Mouse (Mus musculus) spleen, adult 18-20 months (tissue): ENCODE data around the gene Rara.
"Not testable (repeated sequence)": the region's sequence is repeated elsewhere in the genome, so short reads cannot be mapped to it uniquely, and the experiment has no call there.

ENCODE experiments used
- DNase-seq, 2 experiments: peaks; one replicate each; pipeline ENCODE4 v3.0.0; 2022; ENCODE audit warnings: mixed read lengths in 2 of 2

Gene Rara

GRCm38 (mm10) chr11:98922851-98923711 is 4.5 kb upstream of the Rara start:
- DNase-seq = not testable (repeated sequence)

GRCm38 (mm10) chr11:98924633-98925175 is 2.9 kb upstream of the Rara start:
- DNase-seq = no peak

GRCm38 (mm10) chr11:98925265-98925721 is 2.3 kb upstream of the Rara start:
- DNase-seq = no peak

GRCm38 (mm10) chr11:98925868-98926311 is 1.7 kb upstream of the Rara start:
- no peak for DNase-seq

GRCm38 (mm10) chr11:98926553-98926952 is 1.1 kb upstream of the Rara start:
- no peak for DNase-seq

GRCm38 (mm10) chr11:98928186-98928893 is 722 bp downstream of the Rara start:
- no peak for DNase-seq

GRCm38 (mm10) chr11:98929503-98929902 is 1.9 kb downstream of the Rara start:
- no peak for DNase-seq

GRCm38 (mm10) chr11:98930127-98930601 is 2.5 kb downstream of the Rara start:
- no peak for DNase-seq

- no peak for DNase-seq
These were observed 3.3 kb downstream of the Rara start for GRCm38 (mm10) chr11:98930773-98931512.

GRCm38 (mm10) chr11:98931513-98932292 is 4.1 kb downstream of the Rara start:
- no peak for DNase-seq

GRCm38 (mm10) chr11:98932293-98933091 is 4.9 kb downstream of the Rara start:
- DNase-seq = no peak

- peak; percentile 60 to 76 for DNase-seq
These were observed 5.5 kb downstream of the Rara start for GRCm38 (mm10) chr11:98933151-98933550.

GRCm38 (mm10) chr11:98933847-98934246 is 6.2 kb downstream of the Rara start:
- DNase-seq = not testable (repeated sequence)

- no peak for DNase-seq
These were observed 6.7 kb downstream of the Rara start for GRCm38 (mm10) chr11:98934367-98934766.

- no peak for DNase-seq
These were observed 7.5 kb downstream of the Rara start for GRCm38 (mm10) chr11:98935123-98935522.

GRCm38 (mm10) chr11:98936170-98936569 is 8.6 kb downstream of the Rara start:
- DNase-seq = peak in 1 of 2 experiments; percentile 12

GRCm38 (mm10) chr11:98936606-98937409 is 9.2 kb downstream of the Rara start:
- DNase-seq = no peak

- peak; percentile 81 to 86 for DNase-seq
These were observed 9.8 kb downstream of the Rara start for GRCm38 (mm10) chr11:98937410-98937913.

GRCm38 (mm10) chr11:98937914-98938694 is 10.5 kb downstream of the Rara start:
- peak; percentile 47 to 65 for DNase-seq
